Mouse (Mus musculus) gastrocnemius, adult 2 months (tissue): ENCODE measurements around the gene Il11ra1. TPM values are rescaled to one million over a fixed set of nuclear protein-coding genes. Genes with fewer than 3 reads are reported as not detected.
"Not testable (repeated sequence)": the region's sequence is repeated elsewhere in the genome, so short reads cannot be mapped to it uniquely, and the experiment has no call there.

ENCODE experiments used
- DNase-seq: peaks from one replicate; pipeline ENCODE4 v3.0.0; 2022
- H3K27ac ChIP-seq: fragments of 200-600 bp; 2 replicates; pipeline ENCODE4 v1.8.1; 2022; ENCODE audit warnings: mild to moderate bottlenecking
- H3K4me3 ChIP-seq: fragments of 200-600 bp; 2 replicates; pipeline ENCODE4 v1.8.1; 2022; ENCODE audit warnings: mild to moderate bottlenecking, moderate library complexity
- CTCF ChIP-seq: fragments of 200-600 bp; IDR thresholded peaks from 2 replicates; pipeline ENCODE4 v1.8.1; 2022; ENCODE audit warnings: antibody characterized with exemption, mild to moderate bottlenecking, moderate library complexity
- intact Hi-C: fragments of 180-260 bp; cut with DNase I; formaldehyde crosslinking; loops from one replicate; pipeline ENCODE4 v1.15.1; 2025
- total RNA-seq, 2 experiments: library from RNA; stranded (reverse); gene quantifications; 2 replicates each; pipeline ENCODE4 v1.2.3; 2021

Il11ra1 gene
- total RNA-seq, 2 experiments from 2014 or later = 33.3 to 73.4 TPM

DNA sequence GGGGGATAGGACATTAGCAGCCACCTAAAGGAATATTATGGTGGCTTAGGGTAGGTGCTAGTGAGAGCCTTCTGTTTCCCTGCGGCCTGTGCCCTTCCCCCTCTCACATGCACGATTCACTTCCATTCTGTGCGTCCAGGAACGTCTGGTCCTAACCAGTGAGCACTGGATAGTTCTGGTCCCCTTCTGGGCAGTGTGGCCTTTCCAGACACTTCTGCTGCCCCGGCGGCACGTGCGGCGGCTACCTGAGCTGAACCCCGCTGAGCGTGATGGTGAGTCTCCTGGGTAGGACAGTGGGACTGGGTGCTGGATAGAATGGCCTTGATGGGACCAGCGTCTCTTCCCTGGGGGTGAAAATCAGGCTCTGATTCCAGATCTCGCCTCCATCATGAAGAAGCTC, 57.5 kb downstream of the Il11ra1 start:
- TF ChIP-seq CTCF = no peak
- no peak for DNase-seq
- Histone ChIP-seq H3K4me3 (no peak overlapping the region), H3K27ac (no peak overlapping the region)
- intact Hi-C loops = loop anchor here (10.0 kb wide), 1 partner anchor 1197 kb away; no protein-coding TSS in a partner anchor

DNA sequence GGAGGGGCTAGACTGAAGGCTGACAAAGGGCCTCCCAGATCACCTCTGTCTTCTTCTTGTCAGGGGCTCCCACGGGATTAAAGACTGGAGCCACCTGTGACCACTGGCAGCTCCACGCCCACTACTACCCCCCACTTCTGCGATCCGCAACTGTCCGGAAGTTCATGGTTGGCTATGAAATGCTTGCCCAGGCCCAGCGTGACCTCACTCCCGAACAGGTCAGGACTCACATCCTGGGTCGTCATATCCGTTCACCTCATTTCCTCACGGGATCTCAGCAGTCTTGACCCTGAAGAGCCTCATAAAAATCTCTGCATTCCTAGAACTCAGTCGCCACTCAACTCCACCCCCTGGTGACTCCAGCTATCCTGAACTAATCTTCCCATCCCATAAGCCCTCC, 58.2 kb downstream of the Il11ra1 start:
- DNase-seq = no peak
- TF ChIP-seq CTCF = no peak
- H3K27ac ChIP-seq = no peak overlapping the region
- intact Hi-C loops = loop anchor here (10.0 kb wide), 1 partner anchor 1197 kb away; no protein-coding TSS in a partner anchor
- no peak overlapping the region for H3K4me3 ChIP-seq

DNA sequence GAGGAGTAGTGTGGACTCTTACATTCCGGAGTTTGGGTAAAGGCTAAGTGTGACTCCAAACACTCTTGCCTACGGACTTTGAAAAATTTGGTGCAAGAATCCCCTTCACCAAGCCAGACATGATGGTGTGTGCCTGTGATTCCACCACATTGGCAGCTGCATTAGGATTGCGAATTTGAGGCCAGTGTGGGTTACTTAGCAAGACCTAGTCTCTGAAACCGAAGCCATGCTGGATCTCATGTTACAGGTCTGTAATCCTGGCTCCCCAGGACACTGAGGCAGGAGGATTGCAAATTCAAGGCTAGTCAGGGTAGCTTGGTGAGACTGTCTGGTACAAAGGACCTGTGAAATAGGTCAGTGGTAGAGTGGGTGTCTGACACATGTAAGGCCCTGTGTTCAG, 58.9 kb downstream of the Il11ra1 start:
- Histone ChIP-seq H3K4me3 (no peak overlapping the region), H3K27ac (peak overlapping the region; percentile 96)
- no peak for TF ChIP-seq CTCF
- no peak for DNase-seq
- intact Hi-C loops = loop anchor here (10.0 kb wide), 1 partner anchor 1196 kb away; no protein-coding TSS in a partner anchor

GRCm38 (mm10) chr4:41759206-41759605, 59.4 kb downstream of the Il11ra1 start:
- TF ChIP-seq CTCF = no peak
- H3K4me3 ChIP-seq = no peak overlapping the region
- DNase-seq = peak; percentile 43
- peak overlapping the region; percentile 96 for H3K27ac ChIP-seq
- intact Hi-C loops = loop anchor here (10.0 kb wide), 1 partner anchor 1196 kb away; no protein-coding TSS in a partner anchor

GRCm38 (mm10) chr4:41759656-41760287, 60.0 kb downstream of the Il11ra1 start:
- DNase-seq = no peak
- Histone ChIP-seq H3K27ac (peak overlapping the region; percentile 96), H3K4me3 (peak overlapping the region; percentile 85)
- intact Hi-C loops = loop anchor here (10.0 kb wide), 1 partner anchor 1195 kb away; no protein-coding TSS in a partner anchor
- no peak for TF ChIP-seq CTCF

GRCm38 (mm10) chr4:41760288-41760721, 60.5 kb downstream of the Il11ra1 start:
- peak; percentile 97 for DNase-seq
- TF ChIP-seq CTCF = no peak; the same call in 1 of the 2 replicates
- intact Hi-C loops = no loop called here
- Histone ChIP-seq H3K4me3 (peak overlapping the region; percentile 85), H3K27ac (peak overlapping the region; percentile 96)

DNA sequence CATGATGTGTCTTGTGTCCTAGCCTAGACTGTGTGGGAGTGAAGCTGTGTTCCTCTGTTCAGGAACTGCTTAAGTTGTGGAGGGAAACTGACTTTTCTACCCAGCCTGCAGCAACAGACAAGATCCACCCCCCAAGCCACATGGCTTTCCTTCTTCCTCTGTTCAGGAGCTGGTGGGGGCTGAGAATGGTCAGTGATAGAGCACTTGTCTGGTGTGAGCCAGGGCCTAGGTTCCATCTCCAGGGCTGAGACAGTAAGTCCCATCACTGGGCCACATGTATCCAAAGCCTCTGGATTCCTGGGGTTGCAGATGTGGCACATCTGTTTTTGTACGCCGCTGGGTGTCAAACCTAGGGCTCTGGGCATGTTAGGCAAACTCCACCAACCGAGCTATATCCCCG, 61.1 kb downstream of the Il11ra1 start:
- intact Hi-C loops = no loop called here
- H3K4me3 ChIP-seq = peak overlapping the region; percentile 85
- no peak for TF ChIP-seq CTCF

DNA sequence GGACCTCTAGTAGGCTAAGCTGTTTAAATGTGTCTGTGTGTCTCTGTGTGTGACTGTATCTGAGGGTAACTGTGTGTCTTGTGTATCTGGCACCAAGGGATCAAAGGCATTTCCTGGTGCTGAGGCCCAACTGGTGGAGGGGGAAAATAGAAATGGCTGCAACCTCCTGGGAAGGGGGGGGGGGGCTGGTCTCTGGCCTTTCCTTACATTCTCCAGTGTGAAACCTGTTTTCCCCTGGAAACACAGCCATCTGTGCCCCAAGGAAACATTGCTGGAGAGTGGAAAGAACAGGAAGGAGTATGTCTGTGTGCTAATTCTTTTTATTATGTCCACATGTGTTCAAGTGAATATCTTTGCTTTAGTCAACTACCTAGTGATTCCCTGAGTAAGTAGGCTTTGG, 61.9 kb downstream of the Il11ra1 start:
- TF ChIP-seq CTCF = no peak
- intact Hi-C loops = no loop called here

More for the DNA sequence above, 61.1 kb downstream of the Il11ra1 start:
- no peak for DNase-seq
- peak overlapping the region; percentile 96 for H3K27ac ChIP-seq

DNA sequence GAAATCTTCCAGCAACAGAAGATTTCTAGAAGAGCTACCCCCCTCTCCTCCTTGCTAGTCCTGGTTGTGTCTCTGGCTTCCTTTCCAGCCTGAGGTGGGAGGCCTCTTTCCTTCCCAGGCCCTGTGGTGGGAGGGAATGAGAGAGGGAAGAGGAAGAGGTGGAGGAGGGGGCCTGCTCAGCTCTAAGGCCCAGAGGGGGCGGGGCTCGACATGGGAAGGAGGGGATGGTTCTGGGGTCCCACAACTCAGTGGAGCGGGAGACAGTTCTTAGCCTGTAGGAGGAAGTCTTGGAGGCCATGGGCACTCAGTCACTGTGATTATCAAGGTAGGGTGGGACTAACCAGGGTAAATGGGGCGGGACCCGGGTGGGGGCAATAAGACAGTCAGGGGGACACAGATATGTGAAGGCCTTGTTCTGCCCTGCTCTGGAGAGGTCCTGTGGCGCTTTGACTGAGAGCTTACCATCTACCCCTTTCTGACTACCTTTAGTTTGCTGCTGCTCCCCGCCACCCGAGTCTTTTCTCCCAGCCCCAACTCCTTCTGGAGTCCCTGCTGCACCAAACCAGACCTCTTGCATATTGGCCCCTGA, 62.4 kb downstream of the Il11ra1 start:
- intact Hi-C loops = no loop called here
- Histone ChIP-seq H3K4me3 (peak overlapping the region; percentile 85), H3K27ac (peak overlapping the region; percentile 96)
- peak; percentile 55 for DNase-seq
- TF ChIP-seq CTCF = no peak

More for the DNA sequence above, 61.9 kb downstream of the Il11ra1 start:
- Histone ChIP-seq H3K27ac (peak overlapping the region; percentile 96), H3K4me3 (peak overlapping the region; percentile 85)
- DNase-seq = no peak

DNA sequence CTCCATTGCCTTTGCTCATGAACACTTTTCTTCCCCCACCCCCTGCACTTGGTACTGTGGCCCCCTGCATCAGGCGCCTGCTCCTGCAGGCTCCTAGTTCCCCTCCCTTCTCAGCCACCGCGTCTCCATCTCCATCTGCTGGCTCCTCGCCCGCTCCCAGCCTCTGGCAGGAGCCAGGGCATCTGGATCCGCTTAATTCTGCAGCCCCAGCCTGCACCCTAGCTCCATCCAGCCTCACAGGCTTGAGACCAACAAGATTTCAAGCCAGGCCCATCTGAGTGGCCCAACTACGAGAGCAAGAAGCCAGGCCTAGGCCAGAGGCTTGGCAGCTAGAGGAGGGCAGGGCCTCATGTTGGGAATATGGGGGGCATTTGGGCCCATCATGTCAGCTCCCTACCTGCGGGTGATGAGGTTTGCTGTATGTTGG, 62.9 kb downstream of the Il11ra1 start:
- Histone ChIP-seq H3K27ac (peak overlapping the region; percentile 96), H3K4me3 (peak overlapping the region; percentile 85)
- intact Hi-C loops = not testable (repeated sequence)
- peak; percentile 92 for DNase-seq

DNA sequence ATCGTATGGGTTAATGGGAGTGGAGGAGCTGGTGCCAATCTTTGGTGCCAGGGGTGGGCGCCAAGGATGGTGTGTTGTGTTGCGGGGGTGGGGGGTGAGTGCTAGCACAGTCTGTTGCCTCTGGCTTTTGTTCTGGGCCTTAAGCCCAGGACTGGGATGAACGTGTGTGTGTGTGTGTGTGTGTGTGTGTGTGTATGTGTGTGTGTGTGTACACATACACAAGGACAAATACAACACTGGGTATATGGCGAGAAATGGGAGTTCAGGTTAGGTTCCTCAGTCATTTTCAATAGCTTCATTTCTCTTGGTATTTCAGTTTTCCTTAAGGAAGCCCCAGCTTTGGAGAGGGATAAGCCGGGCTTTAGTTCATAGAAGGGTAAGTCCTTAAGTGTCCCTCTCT, 63.4 kb downstream of the Il11ra1 start:
- Histone ChIP-seq H3K4me3 (peak overlapping the region; percentile 85), H3K27ac (peak overlapping the region; percentile 96)
- intact Hi-C loops, DNase-seq: not testable (repeated sequence)

- DNase-seq, H3K4me3 ChIP-seq, intact Hi-C loops, H3K27ac ChIP-seq: not testable (repeated sequence)
Measured at GRCm38 (mm10) chr4:41767301-41767700, 67.5 kb downstream of the Il11ra1 start.

GRCm38 (mm10) chr4:41772946-41773345, 73.2 kb downstream of the Il11ra1 start:
- DNase-seq, intact Hi-C loops: not testable (repeated sequence)
- Histone ChIP-seq H3K4me3 (peak overlapping the region; percentile 68), H3K27ac (peak overlapping the region; percentile 79)

- DNase-seq = peak; percentile 83
- Histone ChIP-seq H3K4me3 (peak overlapping the region; percentile 72), H3K27ac (peak overlapping the region; percentile 84)
- intact Hi-C loops = not testable (repeated sequence)
Measured at GRCm38 (mm10) chr4:41773502-41773901, 73.7 kb downstream of the Il11ra1 start.

DNA sequence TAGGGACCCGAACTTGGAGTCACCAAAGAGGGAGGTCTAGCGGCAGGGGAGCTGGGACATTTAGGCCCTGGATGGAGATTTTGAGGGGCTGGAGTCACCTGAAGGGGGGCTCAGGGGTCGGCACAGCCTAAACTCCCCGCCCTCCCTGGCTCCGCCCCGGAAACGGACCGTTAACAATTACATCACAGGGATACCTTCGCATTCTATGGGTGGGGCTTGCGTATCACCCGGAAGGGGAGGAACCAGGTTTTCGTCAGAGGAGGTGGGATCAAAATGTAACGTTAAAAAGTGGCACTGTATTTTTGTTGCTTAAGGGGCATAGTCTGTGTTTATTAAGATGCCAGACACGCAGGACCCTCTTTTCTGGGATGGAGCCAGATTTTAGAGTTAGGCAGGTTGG, 74.2 kb downstream of the Il11ra1 start, which contains the start of gene Ccl27a:
Ccl27a (minus strand) TSS at position 246 of the 400 bp plus-strand sequence.
- Histone ChIP-seq H3K27ac (peak within 1 kb of the TSS; percentile 84), H3K4me3 (peak within 1 kb of the TSS; percentile 72)
- DNase-seq = peak; percentile 86
- intact Hi-C loops = not testable (repeated sequence)

DNA sequence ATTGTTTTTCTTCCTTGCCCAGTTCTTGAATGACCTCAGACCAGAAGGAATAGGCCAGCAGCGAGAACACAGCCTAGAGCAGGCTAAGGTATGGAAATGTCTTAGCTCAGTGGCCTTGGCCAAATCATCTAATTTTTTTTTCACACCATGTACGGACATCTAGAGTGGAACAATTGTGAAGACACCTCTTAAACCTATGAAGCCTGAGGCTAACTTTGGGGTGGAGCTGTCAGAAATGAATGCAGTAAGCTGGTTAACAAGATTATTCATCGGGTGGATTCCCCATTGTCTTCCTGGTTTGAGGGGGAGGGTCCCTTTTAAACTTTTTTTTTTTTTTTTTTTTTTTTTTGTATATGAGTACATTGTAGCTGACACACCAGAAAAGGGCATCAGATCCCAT, 74.7 kb downstream of the Il11ra1 start:
- Histone ChIP-seq H3K27ac (peak overlapping the region; percentile 84), H3K4me3 (peak overlapping the region; percentile 72)
- intact Hi-C loops, DNase-seq: not testable (repeated sequence)

DNA sequence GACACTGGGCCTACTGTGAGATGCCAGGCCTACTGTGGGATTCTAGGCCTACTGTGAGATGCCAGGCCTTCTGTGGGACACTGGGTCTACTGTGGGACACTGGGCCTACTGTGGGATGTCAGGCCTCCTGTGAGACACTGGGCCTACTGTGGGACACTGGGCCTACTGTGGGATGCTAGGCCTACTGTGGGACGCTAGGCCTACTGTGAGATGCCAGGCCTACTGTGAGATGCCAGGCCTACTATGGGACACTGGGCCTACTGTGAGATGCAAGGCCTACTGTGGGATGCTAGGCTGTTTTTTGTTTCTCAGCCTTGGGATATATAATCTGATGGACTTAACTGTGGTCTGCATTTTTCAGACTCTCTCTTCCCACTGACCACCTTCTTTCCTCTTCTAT, 76.1 kb downstream of the Il11ra1 start:
- H3K4me3 ChIP-seq, DNase-seq, H3K27ac ChIP-seq, intact Hi-C loops: not testable (repeated sequence)

- peak; percentile 60 for DNase-seq
- intact Hi-C loops, H3K4me3 ChIP-seq: not testable (repeated sequence)
- H3K27ac ChIP-seq = peak overlapping the region; percentile 31; the same call in 1 of the 2 replicates
Measured at GRCm38 (mm10) chr4:41781271-41781670, 81.5 kb downstream of the Il11ra1 start.
